Mouse (Mus musculus): Measurements from ENCODE around the gene Pdxp.

DNA sequence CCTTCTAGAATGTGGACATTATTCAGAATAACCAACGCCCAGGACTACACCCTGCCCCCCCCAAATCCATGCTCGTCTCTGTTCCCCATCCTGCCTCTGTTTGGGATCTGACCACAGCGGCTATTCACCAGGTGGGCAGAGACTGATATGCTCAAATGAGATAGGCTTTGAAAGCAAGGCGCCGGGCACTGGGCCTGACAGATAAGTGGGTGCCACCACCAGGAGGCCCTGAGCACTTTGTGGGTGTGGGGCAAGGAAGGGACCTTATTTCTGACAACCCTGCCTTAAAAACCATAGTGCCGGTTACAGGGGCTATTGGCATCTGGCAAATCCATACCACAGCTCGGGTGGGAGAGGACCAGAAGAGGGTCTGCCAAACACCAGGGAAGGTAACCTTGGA is 9.0 kb downstream of the Pdxp start:
- TF ChIP-seq CTCF (conservative IDR thresholded peaks at IDR 0.05; ENCODE audit: insufficient read depth, insufficient read length, low read depth, low read length) (no peak), POLR2A (IDR thresholded peaks at IDR 0.05; ENCODE audit: low read depth, low read length) (no peak)
